Mouse (Mus musculus) gastrocnemius, postnatal 25 days (tissue): ENCODE measurements around the gene Serpina5. TPM values are rescaled to one million over a fixed set of nuclear protein-coding genes. Genes with fewer than 3 reads are reported as not detected.

Source experiments
- DNase-seq: peaks from one replicate; pipeline ENCODE4 v3.0.0; 2022
- total RNA-seq, 2 experiments: library from RNA; stranded (reverse); gene quantifications; 1 replicate in 1 of 2; 2 replicates in 1 of 2; pipeline ENCODE4 v1.2.3; 2021

Gene Serpina5
- total RNA-seq, 2 experiments from 2014 or later: not detected

DNA sequence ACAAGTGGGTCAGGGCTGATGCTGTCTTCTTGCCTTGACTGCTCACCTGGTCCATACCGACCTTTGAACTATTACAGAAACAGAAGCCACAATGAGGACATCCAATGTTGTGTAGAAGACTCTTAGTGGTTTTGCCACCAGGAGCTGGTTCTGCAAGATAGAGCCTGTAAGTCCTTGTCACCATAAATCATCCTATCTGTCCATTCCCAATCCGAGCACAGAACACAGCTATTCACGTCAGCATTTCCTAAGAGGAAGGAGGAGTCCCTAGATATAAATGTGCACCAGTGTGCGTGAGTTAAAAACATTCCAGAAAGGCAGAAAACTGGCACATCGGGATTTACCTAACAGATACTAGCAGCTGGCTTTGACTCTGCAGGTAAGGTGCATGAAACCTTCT is 26.8 kb downstream of the Serpina5 start, which contains the start of gene Serpina3b:
Gene Serpina3b, plus strand, starts transcription at position 301 of the 400 bp plus-strand sequence.
- DNase-seq: no peak

- DNase-seq: no peak
These were observed 30.1 kb downstream of the Serpina5 start for GRCm38 (mm10) chr12:104131041-104131440.

GRCm38 (mm10) chr12:104138216-104138615 is 37.3 kb downstream of the Serpina5 start:
- no peak for DNase-seq

GRCm38 (mm10) chr12:104140543-104141103 is 39.7 kb downstream of the Serpina5 start:
- DNase-seq: no peak

- DNase-seq: no peak
These were observed 40.6 kb downstream of the Serpina5 start for GRCm38 (mm10) chr12:104141506-104141905.

DNA sequence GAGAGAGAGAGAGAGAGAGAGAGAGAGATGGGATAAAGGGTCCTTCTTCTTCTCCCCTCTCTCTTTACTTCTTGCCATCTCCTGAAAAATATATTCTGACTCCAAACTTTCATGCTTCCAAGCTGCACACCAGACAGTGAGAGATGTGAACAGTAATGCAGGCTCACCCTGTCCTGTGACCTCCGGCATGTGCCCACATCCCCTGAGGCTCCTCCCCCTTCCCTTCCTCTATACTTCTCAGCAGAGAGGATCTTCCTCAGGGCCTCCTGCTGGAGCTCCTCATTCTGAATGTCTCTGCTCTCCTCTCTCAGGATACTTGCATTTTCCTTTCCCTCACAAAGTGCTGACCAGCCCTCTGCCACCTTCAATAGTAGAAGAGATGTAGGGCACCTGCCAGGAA is 41.5 kb downstream of the Serpina5 start:
- DNase-seq: no peak

GRCm38 (mm10) chr12:104143286-104143685 is 42.4 kb downstream of the Serpina5 start:
- no peak for DNase-seq

DNA sequence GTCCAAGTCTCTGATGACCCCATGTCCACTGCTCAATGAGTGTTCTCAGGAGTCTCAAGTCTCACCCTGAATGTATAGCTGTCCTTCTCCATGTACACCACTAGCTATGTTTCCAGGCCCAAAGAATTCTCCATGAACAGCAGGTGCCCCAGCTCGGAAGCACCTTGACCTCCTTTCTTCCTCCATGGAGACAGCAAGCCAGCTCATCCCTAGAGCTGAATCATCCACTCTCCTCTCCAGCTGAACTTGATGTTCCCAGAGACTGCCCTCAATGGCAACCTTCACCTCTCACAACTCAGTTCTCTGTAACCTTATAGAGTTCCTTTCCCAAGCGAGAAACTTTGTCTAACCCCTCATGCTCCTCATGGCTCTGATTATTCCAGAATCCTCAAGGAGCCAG is 44.7 kb downstream of the Serpina5 start:
- DNase-seq: no peak

DNA sequence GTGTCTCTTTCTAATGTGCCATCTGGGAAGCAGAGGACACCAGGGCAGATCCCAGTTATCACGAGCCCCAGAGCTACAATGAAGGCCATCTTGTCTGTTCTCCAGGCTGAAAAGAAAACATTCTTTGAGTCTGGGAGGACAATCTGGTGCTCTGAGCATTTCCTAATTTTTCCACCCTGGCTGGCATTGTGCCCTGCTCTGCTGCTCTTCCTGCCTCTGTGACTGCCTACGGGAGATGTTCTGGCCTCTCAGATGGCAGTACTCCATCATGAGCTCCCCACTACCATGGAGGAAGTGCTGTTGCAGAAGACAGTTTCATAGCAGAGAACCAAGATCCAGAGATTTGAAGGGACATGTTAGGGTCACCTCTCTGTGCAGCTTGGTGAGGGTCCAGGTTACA is 51.1 kb downstream of the Serpina5 start:
- DNase-seq: no peak

DNA sequence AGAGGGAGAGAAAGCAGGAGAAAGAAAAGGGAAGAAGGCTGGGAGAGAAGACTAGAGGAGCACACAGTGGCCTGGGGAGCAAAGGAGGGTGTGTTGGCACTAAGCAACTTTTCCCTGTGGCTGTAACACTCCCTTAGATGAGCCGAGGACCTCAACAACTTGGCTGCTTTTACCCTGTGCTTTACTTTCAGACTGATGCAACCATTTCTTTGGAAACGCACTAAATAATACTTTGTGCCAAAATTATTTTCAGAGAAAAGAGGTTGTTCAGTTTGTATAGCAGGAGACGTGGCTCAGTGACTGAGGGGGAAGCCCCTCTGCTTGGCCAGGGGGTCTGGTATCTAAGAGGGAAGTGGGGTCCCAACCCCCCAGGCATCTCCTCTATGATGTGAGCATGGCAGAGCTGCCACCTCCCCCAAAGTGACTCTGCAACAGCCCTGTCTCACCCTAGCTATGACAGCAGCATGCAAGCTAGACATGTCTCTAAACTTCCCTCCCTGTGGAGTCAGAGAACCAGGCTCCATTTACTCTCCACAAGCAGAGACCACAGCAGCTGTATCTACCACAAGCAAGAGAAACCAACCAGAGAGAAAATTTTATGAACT is 52.2 kb downstream of the Serpina5 start:
- DNase-seq: no peak

DNA sequence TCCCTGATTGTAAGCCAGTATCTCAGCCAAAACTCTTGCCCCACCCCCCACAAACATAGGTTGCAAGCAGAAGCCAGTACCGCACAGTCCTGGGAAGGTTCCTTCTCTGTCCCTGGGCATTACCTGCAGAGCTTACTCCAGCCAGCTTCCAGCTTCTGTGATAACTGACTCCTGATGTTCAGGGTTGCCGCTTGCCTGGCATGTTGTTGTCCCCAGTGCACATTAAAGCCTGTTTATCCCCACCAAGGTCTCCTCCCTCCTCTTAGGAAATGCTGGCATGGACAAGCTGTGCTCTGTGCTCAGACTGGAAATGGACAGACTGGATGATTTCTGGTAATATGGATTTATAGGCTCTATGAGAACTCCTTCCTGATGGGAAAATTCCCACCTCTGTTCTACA is 52.7 kb downstream of the Serpina5 start, which contains the start of gene Serpina3c:
Gene Serpina3c, minus strand, starts transcription at position 215 of the 400 bp plus-strand sequence.
- peak; percentile 11 for DNase-seq

Other genes starting within 250 kb of the Serpina5 start
- not detected for gene Serpina1a, start 237.6 kb upstream of the Serpina5 start, total RNA-seq
- not detected for gene Serpina1c, start 196.2 kb upstream of the Serpina5 start, total RNA-seq
- gene Serpina1e, start 142.1 kb upstream of the Serpina5 start, total RNA-seq: under 1 TPM in 1 of 2 experiments, not detected in 1; 0.27 TPM
- gene Serpina11, start 111.2 kb upstream of the Serpina5 start, total RNA-seq: not detected
- gene Serpina9, start 87.4 kb upstream of the Serpina5 start, total RNA-seq: not detected
- gene Serpina12, start 56.7 kb upstream of the Serpina5 start, total RNA-seq: not detected
- gene Serpina3a, start 11.6 kb downstream of the Serpina5 start, total RNA-seq: not detected
- not detected for gene Serpina3b, start 26.9 kb downstream of the Serpina5 start, total RNA-seq
- gene Serpina3c, start 52.8 kb downstream of the Serpina5 start, total RNA-seq: 1 to 10 TPM in 1 of 2 experiments, under 1 TPM in 1; 0.72 to 6.2 TPM
- gene Serpina3f, start 113.4 kb downstream of the Serpina5 start, total RNA-seq: not detected
- not detected for gene Serpina3g, start 135.1 kb downstream of the Serpina5 start, total RNA-seq
- gene Serpina3i, start 162.0 kb downstream of the Serpina5 start, total RNA-seq: not detected
- not detected for gene Serpina3j, start 213.4 kb downstream of the Serpina5 start, total RNA-seq
- under 1 TPM; 0.13 to 0.62 TPM for gene Serpina3k, start 237.4 kb downstream of the Serpina5 start, total RNA-seq
- gene Serpina3m, start 237.4 kb downstream of the Serpina5 start, total RNA-seq: under 1 TPM in 1 of 2 experiments, not detected in 1; 0.59 TPM